Mouse (Mus musculus) kidney, postnatal 0 days (tissue): Measurements from ENCODE around the gene 6030445D17Rik. TPM values are rescaled to one million over a fixed set of nuclear protein-coding genes. Genes with fewer than 3 reads are reported as not detected.

Source experiments
- ATAC-seq: fragments of 200-750 bp; cut with Nextera tagmentation; replicated peaks from 2 replicates; pipeline ENCODE4 v1.8.0; 2017; ENCODE audit warnings: low read depth, moderate number of reproducible peaks, moderate TSS enrichment, moderate library complexity; ENCODE audit not compliant: low FRiP score
- DNase-seq: peaks from one replicate; pipeline ENCODE4 v3.0.0-alpha.2; 2016; ENCODE audit warnings: low spot score
- H3K27ac ChIP-seq: fragments of 300-500 bp; sonication (generic); 2 replicates; pipeline ENCODE4 v1.5.1; 2014; ENCODE audit warnings: mild to moderate bottlenecking
- H3K27me3 ChIP-seq: fragments of 300-500 bp; sonication (generic); 2 replicates; pipeline ENCODE4 v1.6.1; 2014; ENCODE audit warnings: low read length, mixed read lengths; ENCODE audit not compliant: insufficient read depth
- H3K36me3 ChIP-seq: fragments of 300-500 bp; sonication (generic); 2 replicates; pipeline ENCODE4 v1.6.1; 2014; ENCODE audit warnings: low read length, mixed read lengths; ENCODE audit not compliant: insufficient read depth
- H3K4me1 ChIP-seq: fragments of 300-500 bp; sonication (generic); replicated peaks from 2 replicates; pipeline ENCODE4 v1.6.1; 2014; ENCODE audit warnings: antibody characterized with exemption, low read length, mixed read lengths; ENCODE audit not compliant: insufficient read depth
- H3K4me2 ChIP-seq: fragments of 300-500 bp; sonication (generic); 2 replicates; pipeline ENCODE4 v1.6.1; 2014; ENCODE audit warnings: mild to moderate bottlenecking, low read length, moderate library complexity, mixed read lengths
- H3K4me3 ChIP-seq: fragments of 300-500 bp; sonication (generic); replicated peaks from 2 replicates; pipeline ENCODE4 v1.5.1; 2014; ENCODE audit warnings: low read depth, low read length
- H3K9ac ChIP-seq: fragments of 300-500 bp; sonication (generic); 2 replicates; pipeline ENCODE4 v1.6.1; 2014; ENCODE audit warnings: low read depth, low read length
- H3K9me3 ChIP-seq: fragments of 300-500 bp; sonication (generic); replicated peaks from 2 replicates; pipeline ENCODE4 v1.6.1; 2016; ENCODE audit warnings: low read length, inconsistent platforms, mixed read lengths
- CTCF ChIP-seq: IDR thresholded peaks from 2 replicates; pipeline ENCODE4 v1.5.1; 2016; ENCODE audit warnings: antibody characterized with exemption, low read depth, mild to moderate bottlenecking, moderate library complexity
- WGBS: fragments of 180-500 bp; shearing (Covaris S2); extraction: QIAGEN DNeasy Blood & Tissue Kit; methylation state at CpG from one replicate; pipeline ENCODE4 v1.1.7; 2014; 5-methylcytosine and 5-hydroxymethylcytosine counted together
- polyA plus RNA-seq: library from polyadenylated mRNA; unstranded; fragments of >200 nt; fragmentation: Nextera tagmentation; extraction: Ambion mirVana; gene quantifications from 2 replicates; pipeline ENCODE4 v1.2.1, GENCODE M21; 2015

Gene 6030445D17Rik
- polyA plus RNA-seq, 1 experiment from 2014 or later = 0.55 TPM

DNA sequence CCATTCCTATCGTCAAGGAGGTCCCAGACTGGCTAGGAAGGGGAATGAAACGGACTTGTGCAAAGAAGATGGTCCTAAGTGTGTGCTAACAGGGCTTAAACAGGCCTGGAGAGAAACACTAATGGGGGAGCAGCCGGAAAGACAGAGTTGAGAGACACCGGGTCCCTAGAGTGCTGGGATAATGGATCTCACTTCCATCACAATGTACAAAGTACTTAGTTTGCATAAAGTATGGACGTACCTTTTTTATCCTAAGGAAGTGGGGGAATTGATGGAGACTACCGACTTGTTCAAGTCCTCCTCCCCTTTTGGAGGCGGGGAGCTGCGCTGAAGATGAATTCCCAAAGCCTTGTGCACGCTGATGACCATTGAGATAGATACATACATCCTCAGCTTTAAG, 1.4 kb downstream of the 6030445D17Rik start:
- H3K9ac ChIP-seq = no peak overlapping the region
- no peaks in the 10 kb centered on the region for H3K36me3 ChIP-seq
- 36% methylated on average over 9 of the region's 9 CpGs for WGBS
- H3K4me3 ChIP-seq = peak overlapping the region; percentile 56
- ATAC-seq (no peak), DNase-seq (no peak)
- TF ChIP-seq CTCF = no peak
- H3K4me2 ChIP-seq = peak overlapping the region; percentile 75
- peak overlapping the region; percentile 81; the same call in 1 of the 2 replicates for H3K27ac ChIP-seq
- H3K27me3 ChIP-seq = no peaks in the 10 kb centered on the region
- H3K9me3 ChIP-seq = no peaks in the 10 kb centered on the region
- peaks cover 14% of the 10 kb centered on the region for H3K4me1 ChIP-seq

DNA sequence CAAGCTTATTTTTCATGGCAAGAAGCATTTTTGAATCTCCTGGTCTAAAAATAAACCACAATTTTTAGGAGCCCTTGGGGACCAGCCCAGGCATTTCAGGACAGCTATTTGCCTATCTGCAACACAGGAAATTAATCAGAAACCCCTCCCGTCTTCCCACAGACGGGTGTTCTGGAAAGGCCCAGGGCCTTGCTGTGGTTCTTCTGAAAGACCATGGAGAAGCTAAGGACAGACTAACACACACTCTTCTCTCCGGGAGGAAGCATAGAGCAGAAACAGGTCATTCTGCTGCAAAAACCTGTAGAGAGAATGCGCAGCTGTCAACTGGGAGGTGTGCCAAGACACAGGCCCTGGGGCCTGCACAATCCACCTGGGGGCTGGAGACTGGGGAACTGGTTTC, 4.2 kb downstream of the 6030445D17Rik start:
- ATAC-seq = no peak
- H3K4me1 ChIP-seq = peaks cover 20% of the 10 kb centered on the region
- H3K4me3 ChIP-seq = no peak overlapping the region
- H3K9ac ChIP-seq = no peak overlapping the region
- no peak overlapping the region for H3K4me2 ChIP-seq
- TF ChIP-seq CTCF = no peak
- peak; percentile 73 for DNase-seq
- peak overlapping the region; percentile 38 for H3K27ac ChIP-seq
- no peaks in the 10 kb centered on the region for H3K9me3 ChIP-seq
- H3K27me3 ChIP-seq = no peaks in the 10 kb centered on the region
- 44% methylated on average over 4 of the region's 4 CpGs for WGBS
- H3K36me3 ChIP-seq = no peaks in the 10 kb centered on the region

DNA sequence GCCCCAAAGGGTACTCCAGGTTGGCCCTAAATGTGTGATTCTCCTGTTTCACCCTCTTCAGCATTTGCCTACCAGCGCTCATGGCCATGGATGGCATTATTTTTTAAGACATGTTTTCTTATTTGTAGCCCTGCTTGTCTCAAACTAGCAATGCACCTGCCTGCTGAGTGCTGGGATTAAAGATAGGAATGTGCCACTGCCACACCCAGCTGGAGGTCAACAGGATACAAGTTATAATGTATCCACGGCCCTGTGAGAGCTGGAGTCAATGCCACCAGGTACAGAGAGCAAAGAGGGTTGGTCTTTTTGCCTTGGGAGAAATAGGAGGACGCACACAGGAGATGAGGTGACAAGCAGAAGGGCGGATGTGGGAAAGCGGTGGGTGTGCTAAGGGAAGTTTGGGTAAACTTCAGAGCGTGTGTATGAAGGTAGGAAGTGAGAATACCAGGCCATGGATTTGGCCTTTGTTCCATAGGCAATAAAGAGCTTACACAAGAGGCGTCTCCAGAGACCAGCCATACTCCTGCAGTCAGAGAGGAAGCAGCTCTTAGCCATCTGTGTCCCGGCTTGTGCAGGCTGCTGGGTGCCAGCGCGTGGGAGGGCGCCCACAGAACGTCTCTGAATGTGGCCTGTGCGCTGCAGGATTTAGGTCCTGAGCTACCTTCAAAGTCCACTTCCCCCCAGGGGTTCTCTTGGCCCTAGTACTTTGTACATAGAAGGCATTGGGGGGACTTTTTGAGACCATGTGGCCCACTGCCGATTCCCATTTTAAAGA, 6.7 kb downstream of the 6030445D17Rik start:
- Histone ChIP-seq H3K27me3 (no peaks in the 10 kb centered on the region), H3K4me2 (peak overlapping the region; percentile 77; the same call in 1 of the 2 replicates), H3K4me1 (peaks cover 21% of the 10 kb centered on the region), H3K9ac (no peak overlapping the region), H3K36me3 (no peaks in the 10 kb centered on the region), H3K27ac (0 out of 2 replicates have a peak overlapping the region, but pooled peaks have one; percentile 97), H3K4me3 (no peak overlapping the region; the same call in 1 of the 2 replicates), H3K9me3 (no peaks in the 10 kb centered on the region)
- WGBS = 72% methylated on average over 14 of the region's 14 CpGs
- TF ChIP-seq CTCF = no peak
- DNase-seq (no peak), ATAC-seq (no peak)

DNA sequence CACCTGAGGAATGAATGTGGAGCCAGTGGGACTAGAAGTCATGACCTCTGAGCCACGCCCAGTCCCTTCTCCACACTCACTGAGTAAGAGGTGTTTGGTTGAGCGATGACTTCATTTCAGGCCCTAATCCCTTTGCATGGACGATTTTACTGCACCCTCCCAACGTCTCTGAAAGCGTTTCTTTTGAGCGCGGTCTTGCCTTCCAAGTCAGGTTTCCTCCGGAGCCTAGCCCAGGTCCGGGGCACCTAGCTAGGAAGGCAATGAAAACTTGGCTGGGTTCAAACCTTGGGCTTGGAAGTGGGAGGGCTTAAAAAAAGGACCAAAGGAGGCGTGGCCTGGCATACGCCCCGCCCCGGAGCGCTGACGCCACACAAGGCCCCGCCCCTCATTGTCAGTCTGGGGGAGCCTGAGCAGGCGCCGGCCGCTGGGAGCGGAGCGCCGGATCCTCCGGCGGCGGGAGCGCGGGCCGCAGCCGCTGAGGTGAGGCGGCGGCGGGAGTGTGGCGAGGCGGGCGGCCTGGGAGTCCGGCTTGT, 7.4 kb downstream of the 6030445D17Rik start, which contains the start of gene Luzp1:
Luzp1 (plus strand) TSS at position 391 of the 533 bp plus-strand sequence.
- Histone ChIP-seq H3K4me3 (peak within 1 kb of the TSS; percentile 95), H3K9me3 (no peaks in the 10 kb centered on the region), H3K4me1 (peaks cover 21% of the 10 kb centered on the region; the same call in 1 of the 2 replicates), H3K4me2 (peak within 1 kb of the TSS; percentile 77), H3K27ac (peak within 1 kb of the TSS; percentile 97), H3K9ac (peak within 1 kb of the TSS; percentile 80), H3K27me3 (no peaks in the 10 kb centered on the region), H3K36me3 (no peaks in the 10 kb centered on the region)
- 2% methylated on average over 36 of the region's 36 CpGs for WGBS
- DNase-seq = peak; percentile 96
- TF ChIP-seq CTCF = no peak
- ATAC-seq = peak; percentile 91

DNA sequence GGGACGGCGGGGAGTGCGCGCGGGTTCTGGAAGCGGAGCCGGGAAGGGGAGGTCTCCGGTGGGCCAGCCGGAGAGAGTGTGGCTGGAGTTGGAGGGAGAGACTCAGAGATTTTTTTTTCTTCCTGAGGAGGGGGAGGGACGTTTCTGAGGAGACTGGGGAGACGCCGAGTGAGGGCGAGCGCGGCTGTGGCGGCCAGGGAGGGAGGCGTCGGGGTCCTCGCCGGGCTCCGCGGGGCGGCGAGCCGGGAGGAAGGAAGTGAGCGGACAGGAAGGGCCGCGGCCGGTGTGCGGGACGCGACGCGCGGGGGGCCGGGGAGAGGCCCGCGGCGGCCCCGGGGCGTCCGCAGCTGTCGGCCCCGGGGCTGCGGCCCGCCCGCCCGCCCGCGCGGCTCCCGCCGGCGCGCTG, 7.9 kb downstream of the 6030445D17Rik start:
- H3K27me3 ChIP-seq = no peaks in the 10 kb centered on the region
- peak overlapping the region; percentile 80 for H3K9ac ChIP-seq
- no peaks in the 10 kb centered on the region for H3K36me3 ChIP-seq
- DNase-seq = peak; percentile 94
- under 1% methylated on average over 37 of the region's 55 CpGs for WGBS
- peak overlapping the region; percentile 97 for H3K27ac ChIP-seq
- peak; percentile 75 for ATAC-seq
- peak overlapping the region; percentile 95 for H3K4me3 ChIP-seq
- peaks cover 23% of the 10 kb centered on the region; the same call in 1 of the 2 replicates for H3K4me1 ChIP-seq
- no peak for TF ChIP-seq CTCF
- peak overlapping the region; percentile 77 for H3K4me2 ChIP-seq
- H3K9me3 ChIP-seq = no peaks in the 10 kb centered on the region

DNA sequence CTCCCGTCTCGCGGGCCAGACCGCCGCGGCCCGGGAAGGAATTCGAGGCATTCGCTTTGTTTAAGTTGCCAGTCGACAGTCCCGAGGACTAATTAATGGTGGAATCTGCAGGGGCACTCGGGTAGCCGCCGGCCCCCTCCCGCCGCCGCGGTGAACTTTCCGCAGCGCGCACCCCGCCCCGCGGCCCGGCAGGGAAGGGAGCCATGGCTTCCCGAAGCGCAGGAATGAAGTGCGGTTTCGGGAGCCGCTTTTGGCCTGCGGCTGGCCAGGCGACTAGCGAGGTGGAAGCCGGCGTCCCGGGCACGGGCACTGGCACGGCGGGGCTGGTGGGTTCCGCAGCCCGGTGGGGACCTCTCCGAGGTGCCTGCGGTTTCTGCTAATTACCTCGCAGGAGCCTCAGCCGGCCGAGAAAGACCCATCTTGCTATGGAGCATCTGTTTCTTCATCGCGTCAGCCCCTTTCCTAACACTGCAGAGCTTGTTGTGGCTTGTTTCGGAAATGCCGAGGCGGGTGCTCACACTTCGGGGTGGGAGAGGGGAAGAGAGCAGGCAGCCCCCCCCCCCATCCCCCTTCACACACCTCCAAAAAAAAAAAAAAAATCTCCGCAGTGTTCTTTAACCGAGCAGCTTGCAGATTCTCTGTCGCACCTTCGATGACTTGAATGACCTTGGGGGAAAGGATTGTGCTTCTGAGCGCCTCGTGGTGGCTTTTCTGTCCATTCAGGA, 8.5 kb downstream of the 6030445D17Rik start:
- ATAC-seq = peak; percentile 40
- WGBS = under 1% methylated on average over 43 of the region's 58 CpGs

More for the DNA sequence above, 8.5 kb downstream of the 6030445D17Rik start:
- no peak for TF ChIP-seq CTCF
- peak overlapping the region; percentile 80 for H3K9ac ChIP-seq
- H3K27me3 ChIP-seq = no peaks in the 10 kb centered on the region
- H3K4me3 ChIP-seq = peak overlapping the region; percentile 95
- peak overlapping the region; percentile 77 for H3K4me2 ChIP-seq
- no peaks in the 10 kb centered on the region for H3K36me3 ChIP-seq
- DNase-seq = peak; percentile 58
- H3K27ac ChIP-seq = peak overlapping the region; percentile 97
- H3K4me1 ChIP-seq = peaks cover 23% of the 10 kb centered on the region; the same call in 1 of the 2 replicates
- no peaks in the 10 kb centered on the region for H3K9me3 ChIP-seq
